9 mouse cellular contexts compared by ENCODE assay signal in genomic region chr15:102519211-102520141, GRCm38 (mm10). TPM values are rescaled to one million over a fixed set of nuclear protein-coding genes. Genes with fewer than 3 reads are reported as not detected.
DNase-seq lines count a peak whose midpoint lies in the region; ATAC-seq and TF ChIP-seq lines count a peak whose summit lies in the region.
"Had no signal": no experiment of that assay in that cellular context is flagged by ENCODE, and none has a peak within 500 bp of the region (broad histone marks: within the 10 kb centered on the region; RNA-seq: fewer than 3 reads in every experiment).

No protein-coding gene starts in this region.

- no peaks in the 10 kb centered on the region for H3K9me3 ChIP-seq in kidney, postnatal 0 days (replicated peaks; ENCODE audit: low read length)
- no peaks in the 10 kb centered on the region for H3K9me3 ChIP-seq in embryonic facial prominence, embryonic 11.5 days (replicated peaks; ENCODE audit: control insufficient read depth, low read length)
- H3K9me3 ChIP-seq in hindbrain, embryonic 15.5 days, result no peaks in the 10 kb centered on the region
- no peaks in the 10 kb centered on the region for H3K9me3 ChIP-seq in midbrain, embryonic 16.5 days (replicated peaks; ENCODE audit: control insufficient read depth, low read length, poor library complexity, severe bottlenecking)

- peak overlapping the region; percentile 84 for H3K4me2 ChIP-seq in kidney, postnatal 0 days (ENCODE audit: low read length)
- peak overlapping the region; percentile 67 for H3K4me2 ChIP-seq in embryonic facial prominence, embryonic 11.5 days (ENCODE audit: low read depth, low read length)
- peak overlapping the region; percentile 85 for H3K4me2 ChIP-seq in hindbrain, embryonic 15.5 days
- peak overlapping the region; percentile 84 for H3K4me2 ChIP-seq in midbrain, embryonic 16.5 days (ENCODE audit: low read length)

- H3K27me3 ChIP-seq in kidney, postnatal 0 days (ENCODE audit: insufficient read depth, low read length), result no peaks in the 10 kb centered on the region
- H3K27me3 ChIP-seq in embryonic facial prominence, embryonic 11.5 days (ENCODE audit: control insufficient read depth, insufficient read depth, low read length), result no peaks in the 10 kb centered on the region
- H3K27me3 ChIP-seq in hindbrain, embryonic 15.5 days, result no peaks in the 10 kb centered on the region
- H3K27me3 ChIP-seq in midbrain, embryonic 16.5 days (ENCODE audit: control insufficient read depth, insufficient read depth, low read depth, low read length), result no peaks in the 10 kb centered on the region

- H3K27ac ChIP-seq in kidney, postnatal 0 days, result peak overlapping the region; percentile 97
- H3K27ac ChIP-seq in embryonic facial prominence, embryonic 11.5 days (replicated peaks; ENCODE audit: low read depth, low read length), result no peak overlapping the region
- H3K27ac ChIP-seq in hindbrain, embryonic 15.5 days (replicated peaks), result peak overlapping the region; percentile 100
- H3K27ac ChIP-seq in midbrain, embryonic 16.5 days (ENCODE audit: low read length), result peak overlapping the region; percentile 100

- peak overlapping the region; percentile 67 for H3K4me3 ChIP-seq in kidney, postnatal 0 days (replicated peaks; ENCODE audit: low read depth, low read length)
- peak overlapping the region; percentile 61 for H3K4me3 ChIP-seq in embryonic facial prominence, embryonic 11.5 days (ENCODE audit: low read depth, low read length)
- peak overlapping the region; percentile 75 for H3K4me3 ChIP-seq in hindbrain, embryonic 15.5 days
- peak overlapping the region; percentile 72 for H3K4me3 ChIP-seq in midbrain, embryonic 16.5 days (ENCODE audit: low read depth, low read length)

- no peak for DNase-seq in kidney, postnatal 0 days (ENCODE audit: low spot score)
- DNase-seq in kidney, adult 8-10 months, result no peak
- no peak for DNase-seq in embryonic facial prominence, embryonic 11.5 days (ENCODE audit: low spot score)
- no peak for DNase-seq in gastrocnemius, postnatal 14 days
- no peak for DNase-seq in yolk sac, embryonic 10.5 days (ENCODE audit: low spot score)
- no peak for DNase-seq in left cerebral cortex, postnatal 25 days (ENCODE audit: low spot score in 2 of 2)

- WGBS in kidney, postnatal 0 days, result 55% methylated on average over 16 of the region's 17 CpGs
- 65% methylated on average over 16 of the region's 17 CpGs for WGBS in embryonic facial prominence, embryonic 11.5 days
- 63% methylated on average over 17 of the region's 17 CpGs for WGBS in hindbrain, embryonic 15.5 days
- WGBS in midbrain, embryonic 16.5 days, result 75% methylated on average over 15 of the region's 17 CpGs

- no peak for ATAC-seq in kidney, postnatal 0 days (replicated peaks; ENCODE audit: low FRiP score, low read depth)
- no peak for ATAC-seq in embryonic facial prominence, embryonic 11.5 days (replicated peaks; ENCODE audit: insufficient number of reproducible peaks, low FRiP score, low TSS enrichment, low read depth)
- no peak for ATAC-seq in hindbrain, embryonic 15.5 days (ENCODE audit: low FRiP score, low read depth)
- ATAC-seq in midbrain, embryonic 16.5 days, result no peak

- peaks cover 9% of the 10 kb centered on the region for H3K36me3 ChIP-seq in kidney, postnatal 0 days (ENCODE audit: insufficient read depth, low read length)
- no peaks in the 10 kb centered on the region; the same call in 1 of the 2 replicates for H3K36me3 ChIP-seq in embryonic facial prominence, embryonic 11.5 days (replicated peaks; ENCODE audit: control insufficient read depth, insufficient read depth, low read depth, low read length)
- peaks cover 19% of the 10 kb centered on the region for H3K36me3 ChIP-seq in hindbrain, embryonic 15.5 days
- peaks cover 9% of the 10 kb centered on the region for H3K36me3 ChIP-seq in midbrain, embryonic 16.5 days (ENCODE audit: control insufficient read depth, insufficient read depth, low read length)

- H3K9ac ChIP-seq in kidney, postnatal 0 days (ENCODE audit: low read depth, low read length), result peak overlapping the region; percentile 71
- H3K9ac ChIP-seq in embryonic facial prominence, embryonic 11.5 days (replicated peaks; ENCODE audit: low read length), result peak overlapping the region; percentile 87
- peak overlapping the region; percentile 92 for H3K9ac ChIP-seq in hindbrain, embryonic 15.5 days
- H3K9ac ChIP-seq in midbrain, embryonic 16.5 days (ENCODE audit: low read depth, low read length), result peak overlapping the region; percentile 87

- TF ChIP-seq CTCF in kidney, postnatal 0 days (IDR thresholded peaks at IDR 0.05; ENCODE audit: low read depth), result no peak

- intact Hi-C loops in gastrocnemius, postnatal 14 days (cut with DNase I; ENCODE audit: low total_unique reads), result no loop called here
- intact Hi-C loops in left cerebral cortex, postnatal 25 days (cut with DNase I), result no loop called here

- peaks cover 14% of the 10 kb centered on the region for H3K4me1 ChIP-seq in kidney, postnatal 0 days (replicated peaks; ENCODE audit: insufficient read depth, low read length)
- H3K4me1 ChIP-seq in embryonic facial prominence, embryonic 11.5 days (ENCODE audit: control insufficient read depth, insufficient read depth, low read length), result no peaks in the 10 kb centered on the region; the same call in 1 of the 2 replicates
- H3K4me1 ChIP-seq in hindbrain, embryonic 15.5 days (replicated peaks), result peaks cover 35% of the 10 kb centered on the region
- H3K4me1 ChIP-seq in midbrain, embryonic 16.5 days (ENCODE audit: control insufficient read depth, insufficient read depth, low read length), result peaks cover 26% of the 10 kb centered on the region

RNA-seq across cellular contexts. Expression of gene Tarbp2, which starts 1.5 kb away (rescaled TPM):
- polyA plus RNA-seq in kidney, postnatal 0 days (2015; fragmentation: Nextera tagmentation; extraction: Ambion mirVana), result 57.2 and 59.2 TPM in 2 replicates
- polyA plus RNA-seq in embryonic facial prominence, embryonic 11.5 days (2014; fragmentation: Nextera tagmentation; extraction: Ambion mirVana), result 92.0 and 92.7 TPM in 2 replicates
- polyA plus RNA-seq in hindbrain, embryonic 15.5 days (2015; fragmentation: Nextera tagmentation; extraction: Ambion mirVana), result 98.0 and 104 TPM in 2 replicates
- polyA plus RNA-seq in midbrain, embryonic 16.5 days (2015; fragmentation: Nextera tagmentation; extraction: Ambion mirVana), result 94.1 and 105 TPM in 2 replicates
- 10 to 100 TPM; 37.9 to 40.2 TPM for total RNA-seq in gastrocnemius, postnatal 14 days (2021)
- total RNA-seq in left cerebral cortex, postnatal 25 days (2021), result 10 to 100 TPM; 26.9 to 28.8 TPM

RNA-seq across cellular contexts. Expression of gene Map3k12, which starts 2.6 kb away (rescaled TPM):
- polyA plus RNA-seq in kidney, postnatal 0 days (2015; fragmentation: Nextera tagmentation; extraction: Ambion mirVana), result 7.8 and 8.1 TPM in 2 replicates
- polyA plus RNA-seq in embryonic facial prominence, embryonic 11.5 days (2014; fragmentation: Nextera tagmentation; extraction: Ambion mirVana), result 13.4 and 15.4 TPM in 2 replicates
- 55.7 and 58.3 TPM in 2 replicates for polyA plus RNA-seq in hindbrain, embryonic 15.5 days (2015; fragmentation: Nextera tagmentation; extraction: Ambion mirVana)
- 60.5 and 65.5 TPM in 2 replicates for polyA plus RNA-seq in midbrain, embryonic 16.5 days (2015; fragmentation: Nextera tagmentation; extraction: Ambion mirVana)
- total RNA-seq in gastrocnemius, postnatal 14 days (2021), result 1 to 10 TPM; 3.1 TPM
- total RNA-seq in left cerebral cortex, postnatal 25 days (2021), result 10 to 100 TPM; 93.6 to 96.2 TPM

RNA-seq across cellular contexts. Expression of gene Npff, which starts 5.3 kb away (rescaled TPM):
- 1.6 TPM in 2 replicates for polyA plus RNA-seq in kidney, postnatal 0 days (2015; fragmentation: Nextera tagmentation; extraction: Ambion mirVana)
- 0.52 and 0.66 TPM in 2 replicates for polyA plus RNA-seq in embryonic facial prominence, embryonic 11.5 days (2014; fragmentation: Nextera tagmentation; extraction: Ambion mirVana)
- polyA plus RNA-seq in hindbrain, embryonic 15.5 days (2015; fragmentation: Nextera tagmentation; extraction: Ambion mirVana), result 4.8 and 5.3 TPM in 2 replicates
- 1.4 and 2.2 TPM in 2 replicates for polyA plus RNA-seq in midbrain, embryonic 16.5 days (2015; fragmentation: Nextera tagmentation; extraction: Ambion mirVana)
- total RNA-seq in gastrocnemius, postnatal 14 days (2021), result 1 to 10 TPM; 1.4 to 1.7 TPM
- 1 to 10 TPM; 2.6 to 2.7 TPM for total RNA-seq in left cerebral cortex, postnatal 25 days (2021)

RNA-seq across cellular contexts. Expression of gene Gm10337, which starts 16.0 kb away (rescaled TPM):
- 1.8 TPM in 1 of 2 replicates, not detected in the other for polyA plus RNA-seq in kidney, postnatal 0 days (2015; fragmentation: Nextera tagmentation; extraction: Ambion mirVana)
- 3.4 TPM in 1 of 2 replicates, not detected in the other for polyA plus RNA-seq in embryonic facial prominence, embryonic 11.5 days (2014; fragmentation: Nextera tagmentation; extraction: Ambion mirVana)
- polyA plus RNA-seq in hindbrain, embryonic 15.5 days (2015; fragmentation: Nextera tagmentation; extraction: Ambion mirVana), result 9.5 and 14.8 TPM in 2 replicates
- 12.6 TPM in 1 of 2 replicates, not detected in the other for polyA plus RNA-seq in midbrain, embryonic 16.5 days (2015; fragmentation: Nextera tagmentation; extraction: Ambion mirVana)
- not detected for total RNA-seq in gastrocnemius, postnatal 14 days (2021)
- not detected for total RNA-seq in left cerebral cortex, postnatal 25 days (2021)
- polyA plus RNA-seq: brain, embryonic 14.5 days had no signal

RNA-seq across cellular contexts. Expression of gene Pcbp2, which starts 49.1 kb away (rescaled TPM):
- 185 and 191 TPM in 2 replicates for polyA plus RNA-seq in kidney, postnatal 0 days (2015; fragmentation: Nextera tagmentation; extraction: Ambion mirVana)
- 288 and 290 TPM in 2 replicates for polyA plus RNA-seq in embryonic facial prominence, embryonic 11.5 days (2014; fragmentation: Nextera tagmentation; extraction: Ambion mirVana)
- 124 and 126 TPM in 2 replicates for polyA plus RNA-seq in hindbrain, embryonic 15.5 days (2015; fragmentation: Nextera tagmentation; extraction: Ambion mirVana)
- 105 and 121 TPM in 2 replicates for polyA plus RNA-seq in midbrain, embryonic 16.5 days (2015; fragmentation: Nextera tagmentation; extraction: Ambion mirVana)
- total RNA-seq in gastrocnemius, postnatal 14 days (2021), result 100 to 1,000 TPM; 382 to 414 TPM
- total RNA-seq in left cerebral cortex, postnatal 25 days (2021), result 100 to 1,000 TPM; 464 to 469 TPM
